Mouse (Mus musculus) liver, embryonic 14.5 days (tissue): ENCODE measurements around the gene Zbtb37.

Experiments
- CTCF ChIP-seq: IDR thresholded peaks from 2 replicates; pipeline ENCODE4 v1.5.1; 2016; ENCODE audit warnings: antibody characterized with exemption, low read depth, control low read depth
- EP300 ChIP-seq: IDR thresholded peaks from 2 replicates; pipeline ENCODE4 v1.6.1; 2016; ENCODE audit warnings: antibody characterized with exemption, low read depth

DNA sequence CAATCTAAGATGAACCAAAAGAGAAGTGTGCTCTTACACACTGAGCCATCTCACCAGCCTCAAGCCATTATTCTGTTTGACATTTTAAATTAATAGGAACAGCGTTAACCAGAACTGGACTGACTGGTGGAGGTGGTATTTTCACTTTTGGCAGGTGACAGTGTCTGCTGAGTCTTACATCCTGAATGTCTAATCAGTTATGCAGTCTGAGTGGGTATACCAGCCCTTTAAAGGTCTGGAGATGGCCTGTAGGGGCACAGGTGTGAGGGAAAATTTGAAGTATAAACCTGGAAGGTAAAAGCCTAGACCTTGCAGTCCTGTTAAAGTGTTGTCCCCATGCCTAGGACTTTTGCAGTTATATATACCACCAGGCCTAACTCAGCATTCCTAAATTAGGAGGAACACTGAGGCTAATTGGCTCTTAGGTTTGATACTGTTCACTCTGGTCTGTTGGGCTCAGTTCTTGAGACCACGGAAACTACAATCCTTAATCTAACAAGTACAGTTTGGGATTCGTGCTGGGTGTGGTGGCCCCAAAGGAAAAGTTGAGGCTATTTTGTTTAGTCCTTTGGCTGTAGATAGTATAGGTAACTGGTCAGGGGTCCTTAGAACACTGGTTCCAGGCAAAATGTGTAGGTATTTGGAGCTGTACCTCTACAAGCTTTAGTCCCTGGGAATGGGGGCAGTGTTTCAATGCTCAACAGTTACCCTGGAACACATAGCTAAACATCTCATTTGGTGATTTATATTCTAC is 4.5 kb upstream of the Zbtb37 start:
- TF ChIP-seq CTCF (no peak), EP300 (no peak)
